Mouse (Mus musculus): Measurements from ENCODE around the gene Bmp6. TPM values are rescaled to one million over a fixed set of nuclear protein-coding genes. Genes with fewer than 3 reads are reported as not detected.

The Bmp6 gene
- polyA plus RNA-seq, 1 experiment from 2014 or later = 0.43 TPM

DNA sequence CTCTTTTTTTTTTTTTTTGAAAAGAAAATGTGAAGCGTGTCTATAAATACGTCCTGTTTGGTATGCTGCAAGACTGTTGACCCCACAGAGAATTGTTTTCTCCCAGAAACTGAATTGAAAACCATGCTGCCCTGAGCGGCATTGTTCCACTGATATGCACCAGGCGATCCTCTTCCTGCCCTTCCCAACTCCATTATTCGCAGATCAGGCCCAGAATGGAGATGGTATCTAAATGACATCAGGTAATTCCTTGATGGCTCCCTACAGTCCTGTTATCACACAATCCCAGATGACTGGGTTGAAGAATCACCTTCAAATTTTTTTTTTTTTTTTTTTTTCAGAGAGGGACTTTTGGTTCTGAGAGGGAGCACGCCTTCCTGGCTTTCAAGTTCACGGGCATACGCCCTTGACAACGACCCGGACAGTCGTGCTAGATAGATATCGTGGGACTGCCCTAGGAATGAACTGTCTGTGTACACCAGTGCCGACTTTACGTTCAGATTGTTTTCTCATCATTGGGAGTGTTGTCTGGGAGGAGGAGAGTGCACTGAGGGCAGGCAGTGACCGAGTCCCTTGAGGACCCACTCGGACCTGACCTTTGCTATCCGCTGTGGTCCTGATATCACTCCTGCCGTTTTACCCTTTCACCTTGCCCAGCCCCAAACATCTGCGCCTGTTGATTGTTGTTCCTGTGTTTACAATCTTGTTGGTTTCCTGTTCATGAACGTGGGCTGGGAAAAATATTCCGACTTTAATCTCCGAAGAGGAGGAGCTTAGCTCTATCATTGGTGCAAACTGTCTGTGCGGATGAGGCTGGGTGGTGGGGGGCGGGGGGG is 8.7 kb downstream of the Bmp6 start:
- DNase-seq (ENCODE audit: low spot score) = no peak

- no peak for DNase-seq (ENCODE audit: low spot score)
These were observed 9.4 kb downstream of the Bmp6 start for GRCm38 (mm10) chr13:38354284-38354683.

- DNase-seq (ENCODE audit: low spot score) = no peak
These were observed 14.1 kb downstream of the Bmp6 start for GRCm38 (mm10) chr13:38359045-38359444.

- DNase-seq (ENCODE audit: low spot score) = no peak
These were observed 17.8 kb downstream of the Bmp6 start for GRCm38 (mm10) chr13:38362751-38363150.

GRCm38 (mm10) chr13:38363869-38364268 is 19.0 kb downstream of the Bmp6 start:
- DNase-seq (ENCODE audit: low spot score) = no peak

DNA sequence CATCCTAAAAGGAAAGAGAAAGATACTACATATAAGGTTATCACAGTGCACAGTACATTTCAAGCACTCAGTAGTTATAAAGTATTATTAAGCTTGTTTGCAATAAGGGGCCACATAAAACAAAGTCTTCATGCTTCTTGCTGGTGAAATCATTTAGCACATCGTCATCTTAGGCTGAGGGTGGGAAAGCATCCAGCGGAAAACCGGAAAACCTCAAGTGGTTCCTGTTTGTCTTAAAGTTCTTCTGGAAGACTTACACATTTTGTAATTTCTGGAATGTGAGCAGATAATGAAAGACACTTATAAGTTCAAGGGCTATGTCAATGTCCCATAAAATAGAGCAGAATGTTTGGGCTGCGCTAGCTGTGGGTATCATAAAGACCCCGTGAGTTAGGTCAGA is 24.7 kb downstream of the Bmp6 start:
- DNase-seq (ENCODE audit: low spot score) = no peak

DNA sequence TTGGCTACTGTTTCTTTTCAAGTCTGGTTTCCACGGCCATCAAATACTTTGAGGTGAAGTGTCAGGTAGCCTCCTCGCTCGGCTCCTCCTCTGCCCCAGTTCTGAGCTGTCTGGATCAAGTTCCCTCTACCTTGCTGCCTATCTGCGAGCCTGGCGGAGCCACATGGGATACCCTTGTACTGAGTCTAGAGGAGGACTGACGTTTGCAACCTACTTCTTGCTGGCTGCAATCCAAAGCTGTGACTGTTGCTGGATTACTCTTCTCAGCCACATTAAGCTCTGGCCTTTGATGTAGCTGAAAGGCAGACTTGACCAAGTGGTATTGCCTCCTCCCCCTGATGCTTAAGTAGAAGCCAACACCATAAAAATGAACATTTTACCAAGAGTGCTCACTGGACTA is 31.2 kb downstream of the Bmp6 start:
- no peak for DNase-seq (ENCODE audit: low spot score)

- DNase-seq (ENCODE audit: low spot score) = no peak
These were observed 32.4 kb downstream of the Bmp6 start for GRCm38 (mm10) chr13:38377355-38377754.

- DNase-seq (ENCODE audit: low spot score) = no peak
These were observed 34.9 kb downstream of the Bmp6 start for GRCm38 (mm10) chr13:38379806-38380205.

GRCm38 (mm10) chr13:38386035-38386559 is 41.2 kb downstream of the Bmp6 start:
- DNase-seq (ENCODE audit: low spot score) = no peak

DNA sequence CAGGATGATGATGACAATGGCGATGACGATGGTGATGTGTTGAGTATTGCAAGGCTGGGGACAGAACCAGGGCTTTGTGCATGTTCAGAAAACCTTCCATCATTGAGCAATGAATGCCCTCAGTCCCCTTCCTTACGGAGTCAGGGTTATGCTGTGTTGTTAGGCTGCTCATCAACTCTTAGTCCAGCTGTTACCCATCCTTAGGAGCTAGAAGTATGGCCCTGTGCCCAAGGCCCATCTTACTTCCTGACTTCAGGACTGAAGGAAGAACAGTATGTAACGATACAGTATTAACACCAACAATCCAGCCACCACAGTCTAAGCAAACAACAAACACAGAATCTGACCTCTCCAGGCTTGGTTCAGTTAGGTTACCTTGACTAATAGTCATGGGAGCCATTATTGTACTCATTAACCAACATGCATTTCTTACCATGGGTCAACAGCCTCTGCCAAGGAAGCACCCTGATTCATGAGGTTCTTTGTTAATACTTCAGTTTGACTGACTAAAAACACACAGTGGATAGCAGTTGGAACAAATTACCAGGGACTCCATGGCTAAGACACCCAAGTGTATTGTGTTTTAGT is 42.6 kb downstream of the Bmp6 start:
- DNase-seq (ENCODE audit: low spot score) = no peak

GRCm38 (mm10) chr13:38393444-38393843 is 48.5 kb downstream of the Bmp6 start:
- no peak for DNase-seq (ENCODE audit: low spot score)

DNA sequence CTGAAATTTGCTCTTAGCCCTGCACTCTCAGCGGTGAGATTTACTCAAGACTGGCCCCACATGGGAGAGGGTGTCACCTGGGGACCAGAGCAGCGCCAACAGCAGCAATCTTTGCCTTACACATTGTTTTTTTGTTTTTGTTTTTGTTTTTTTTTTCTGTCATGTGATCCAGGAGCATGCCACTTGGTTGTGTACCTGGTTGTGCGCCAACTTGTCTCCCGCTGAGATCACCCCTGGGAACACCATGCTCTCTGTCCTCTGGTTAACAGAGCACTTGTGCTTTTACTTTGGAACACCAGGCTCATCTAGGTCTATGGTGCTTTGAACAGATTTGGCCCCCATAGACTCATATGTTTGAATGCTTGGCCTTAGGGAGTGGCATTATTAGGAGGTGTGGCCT is 50.1 kb downstream of the Bmp6 start:
- DNase-seq (ENCODE audit: low spot score) = no peak

DNA sequence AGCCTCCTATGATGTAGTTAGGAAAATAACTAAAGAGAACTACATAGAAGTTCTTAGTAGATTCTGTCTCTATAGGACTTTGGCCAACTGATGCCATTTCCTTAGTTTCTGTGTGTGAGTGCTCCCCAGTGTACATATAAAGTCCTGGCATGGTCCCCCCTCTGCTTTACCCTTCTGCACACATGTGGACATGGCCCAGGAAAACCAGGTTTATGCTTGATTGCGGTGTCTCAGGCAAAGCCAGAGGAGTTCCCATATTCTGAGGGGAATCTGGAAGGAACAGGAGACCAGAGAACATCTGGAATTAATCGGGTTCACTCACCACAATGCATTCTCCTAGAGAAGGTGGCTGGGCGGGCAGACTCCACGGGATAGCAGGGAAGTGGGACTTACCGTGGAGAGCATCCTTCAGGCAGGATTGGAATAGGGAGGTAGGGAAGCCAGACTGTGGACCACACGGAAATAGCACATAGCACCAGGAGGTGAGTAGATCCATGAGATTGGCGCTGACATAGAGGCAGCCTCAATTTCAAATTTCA is 52.2 kb downstream of the Bmp6 start:
- DNase-seq (ENCODE audit: low spot score) = no peak

- DNase-seq (ENCODE audit: low spot score) = no peak
These were observed 53.8 kb downstream of the Bmp6 start for GRCm38 (mm10) chr13:38398658-38399057.

DNA sequence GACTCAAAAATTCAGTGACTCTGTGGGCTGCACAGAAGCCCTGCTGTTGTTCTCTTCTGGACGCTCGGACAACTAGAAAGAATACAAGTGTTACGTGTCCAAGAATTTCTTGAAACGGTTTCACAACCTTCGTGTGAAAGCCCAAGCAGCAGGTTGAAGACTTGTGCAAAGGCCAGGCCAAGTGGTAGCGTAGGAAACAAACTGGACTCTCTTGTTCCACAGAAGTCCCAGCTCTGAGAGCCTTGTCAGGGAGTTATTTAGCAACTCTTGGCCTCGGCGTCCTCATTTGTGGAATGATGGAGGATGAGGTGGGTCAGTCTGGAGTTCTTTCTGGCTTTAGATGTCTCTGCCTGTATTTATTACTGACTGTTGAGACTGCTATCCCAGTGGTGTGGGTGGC is 55.8 kb downstream of the Bmp6 start:
- no peak for DNase-seq (ENCODE audit: low spot score)

- DNase-seq (ENCODE audit: low spot score) = no peak
These were observed 62.9 kb downstream of the Bmp6 start for GRCm38 (mm10) chr13:38407611-38408315.

DNA sequence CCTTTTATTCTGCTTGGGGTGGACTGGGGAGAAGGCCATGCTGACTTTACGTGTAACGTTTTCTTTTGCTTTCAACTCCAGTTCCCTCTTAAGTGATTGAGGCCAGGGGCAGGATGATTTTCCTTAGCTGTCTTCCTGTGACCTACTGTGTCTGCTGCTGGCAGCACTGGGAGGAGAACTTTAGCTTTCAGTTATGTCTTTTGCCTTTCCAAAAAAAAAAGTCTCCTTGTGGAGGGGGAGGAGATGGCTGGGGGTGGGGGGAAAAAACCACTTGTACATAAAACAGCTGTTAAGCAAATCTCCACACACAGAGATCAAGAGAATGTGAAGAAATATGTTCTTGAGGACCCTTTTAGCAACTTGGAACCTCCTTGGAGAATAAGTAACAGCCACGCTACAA is 63.7 kb downstream of the Bmp6 start:
- DNase-seq (ENCODE audit: low spot score) = no peak

DNA sequence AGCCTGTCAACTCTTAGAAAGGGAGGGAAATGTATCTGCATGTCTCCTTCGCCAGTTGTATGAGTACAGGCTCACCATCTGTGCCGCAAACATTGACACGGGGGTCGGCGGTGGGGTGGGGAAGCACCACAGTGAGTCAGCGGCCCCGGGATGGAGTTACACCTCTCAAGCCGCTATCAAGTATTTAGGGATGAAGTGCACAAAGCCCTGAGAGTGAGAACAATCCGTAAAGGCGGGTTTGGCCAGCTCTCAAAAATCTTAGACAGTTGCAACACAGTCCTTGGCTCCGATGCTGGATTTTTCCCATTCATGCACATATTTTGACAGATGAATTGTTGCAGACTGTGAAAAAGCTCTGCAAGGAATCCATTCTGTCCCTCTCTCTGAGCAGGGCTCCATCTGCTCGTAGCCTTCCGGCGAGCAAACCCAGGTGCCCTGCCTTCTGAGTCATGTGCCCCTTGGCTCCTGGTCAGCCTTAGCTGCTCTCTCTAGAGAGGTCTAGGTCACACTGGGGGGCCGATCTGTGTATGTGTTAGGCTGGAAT is 65.5 kb downstream of the Bmp6 start:
- no peak for DNase-seq (ENCODE audit: low spot score)

DNA sequence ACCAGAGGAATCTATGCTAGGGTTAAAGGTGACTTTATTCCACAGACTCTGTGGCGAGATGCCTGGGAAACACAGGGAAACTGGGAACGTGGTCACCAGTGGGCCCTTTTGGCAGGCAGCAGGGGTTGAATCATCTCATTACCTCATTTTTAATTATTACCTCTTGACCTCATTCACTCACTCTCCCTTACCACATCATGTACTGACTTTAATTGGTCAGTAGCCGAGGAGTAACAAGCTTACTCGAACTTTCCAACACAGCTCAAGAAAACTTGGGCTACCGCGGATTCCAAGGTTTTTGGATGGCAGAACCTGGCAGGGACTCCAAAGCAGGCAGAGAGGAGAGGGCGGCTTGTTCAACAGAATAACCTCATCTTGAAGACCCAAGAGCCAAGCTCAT is 74.9 kb downstream of the Bmp6 start:
- no peak for DNase-seq (ENCODE audit: low spot score)

- DNase-seq (ENCODE audit: low spot score) = no peak
These were observed 77.6 kb downstream of the Bmp6 start for GRCm38 (mm10) chr13:38422491-38422890.

GRCm38 (mm10) chr13:38425294-38425693 is 80.4 kb downstream of the Bmp6 start:
- DNase-seq (ENCODE audit: low spot score) = no peak
